Mouse (Mus musculus): Measurements from ENCODE around the gene Rdh1.

Gene Rdh1

DNA sequence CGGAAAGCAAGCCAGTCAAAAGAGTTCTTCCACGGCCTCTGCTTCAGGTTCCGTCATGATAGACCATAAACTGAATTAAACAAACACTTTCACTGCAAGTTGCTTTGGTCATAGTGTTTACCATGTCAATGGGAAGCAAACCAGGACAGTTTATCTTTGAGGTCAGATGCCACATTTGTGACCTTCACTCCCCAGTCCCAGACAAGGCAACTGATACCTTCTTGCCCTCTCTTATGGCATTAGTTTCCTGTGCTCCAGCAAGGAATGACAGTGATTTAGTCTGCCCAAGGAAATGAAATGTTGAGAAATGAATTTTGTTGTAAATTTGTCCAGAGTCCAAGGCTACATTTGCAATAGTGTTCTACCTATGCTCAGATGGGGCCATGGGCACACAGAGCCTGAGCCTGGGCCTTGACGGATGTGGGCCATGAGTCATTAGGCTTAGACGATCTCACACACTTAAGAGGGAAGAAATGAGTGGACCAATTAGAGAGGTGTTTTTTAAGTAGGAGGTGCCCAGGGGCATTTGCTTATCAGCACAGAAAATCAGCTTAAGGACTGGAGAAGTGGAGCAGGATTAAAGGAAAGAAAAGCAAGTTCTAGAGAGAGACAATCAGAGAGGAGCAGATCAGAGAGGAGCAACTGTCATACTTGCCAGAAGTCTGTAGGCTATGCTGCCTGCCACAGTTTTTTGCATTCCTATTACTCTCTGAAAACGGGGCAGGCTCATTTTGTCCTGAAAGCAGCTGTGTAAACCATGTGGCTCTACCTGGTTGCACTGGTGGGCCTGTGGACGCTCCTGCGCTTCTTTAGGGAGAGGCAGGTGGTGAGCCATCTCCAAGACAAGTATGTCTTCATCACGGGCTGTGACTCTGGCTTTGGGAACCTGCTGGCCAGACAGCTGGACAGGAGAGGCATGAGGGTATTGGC, at the start of gene Rdh1, which contains the start of gene Rdh16f1:
Gene Rdh1 (plus strand): TSS at position 541 of the 930 bp plus-strand sequence.
Gene Rdh16f1 (plus strand): TSS at position 607 of the 930 bp plus-strand sequence.
- DNase-seq = peak; percentile 1

DNA sequence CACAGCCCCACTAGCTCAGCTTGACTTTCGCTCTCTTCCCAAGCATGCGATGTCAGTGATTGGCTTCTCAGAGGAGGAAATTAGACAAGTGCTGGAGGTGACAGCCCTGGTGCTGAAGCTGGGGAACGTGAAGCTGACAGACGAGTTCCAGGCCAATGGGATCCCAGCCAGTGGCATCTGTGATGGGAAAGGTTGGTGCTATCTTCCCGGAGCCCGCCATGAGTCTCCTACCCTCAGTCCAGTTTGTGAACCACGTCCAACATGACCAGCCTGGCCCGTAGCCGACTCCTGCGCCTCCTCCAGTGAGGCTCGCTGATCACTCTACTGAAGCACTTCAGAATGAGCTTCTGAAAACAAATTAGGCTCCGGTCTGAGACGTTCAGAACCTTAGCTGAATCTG, 49.2 kb upstream of the Rdh1 start:
- no peak for DNase-seq

DNA sequence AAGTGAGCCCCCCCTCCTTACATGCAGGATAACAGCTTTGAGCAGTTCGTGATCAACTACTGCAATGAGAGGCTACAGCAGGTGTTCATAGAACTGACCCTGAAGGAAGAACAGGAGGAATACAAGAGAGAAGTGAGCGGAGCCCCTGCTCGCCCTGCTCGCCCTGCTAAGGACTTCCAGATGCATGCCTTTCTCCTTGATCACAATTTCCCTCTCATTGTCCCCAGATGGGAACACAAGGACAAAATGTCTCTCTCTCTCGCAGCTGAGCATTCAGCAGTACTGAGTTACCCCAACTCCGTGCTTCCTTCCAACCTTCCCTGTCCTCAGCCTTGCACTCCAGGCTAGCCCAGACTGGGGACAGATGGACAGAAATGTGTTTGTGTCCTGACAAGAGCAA, 46.8 kb upstream of the Rdh1 start:
- DNase-seq = no peak

DNA sequence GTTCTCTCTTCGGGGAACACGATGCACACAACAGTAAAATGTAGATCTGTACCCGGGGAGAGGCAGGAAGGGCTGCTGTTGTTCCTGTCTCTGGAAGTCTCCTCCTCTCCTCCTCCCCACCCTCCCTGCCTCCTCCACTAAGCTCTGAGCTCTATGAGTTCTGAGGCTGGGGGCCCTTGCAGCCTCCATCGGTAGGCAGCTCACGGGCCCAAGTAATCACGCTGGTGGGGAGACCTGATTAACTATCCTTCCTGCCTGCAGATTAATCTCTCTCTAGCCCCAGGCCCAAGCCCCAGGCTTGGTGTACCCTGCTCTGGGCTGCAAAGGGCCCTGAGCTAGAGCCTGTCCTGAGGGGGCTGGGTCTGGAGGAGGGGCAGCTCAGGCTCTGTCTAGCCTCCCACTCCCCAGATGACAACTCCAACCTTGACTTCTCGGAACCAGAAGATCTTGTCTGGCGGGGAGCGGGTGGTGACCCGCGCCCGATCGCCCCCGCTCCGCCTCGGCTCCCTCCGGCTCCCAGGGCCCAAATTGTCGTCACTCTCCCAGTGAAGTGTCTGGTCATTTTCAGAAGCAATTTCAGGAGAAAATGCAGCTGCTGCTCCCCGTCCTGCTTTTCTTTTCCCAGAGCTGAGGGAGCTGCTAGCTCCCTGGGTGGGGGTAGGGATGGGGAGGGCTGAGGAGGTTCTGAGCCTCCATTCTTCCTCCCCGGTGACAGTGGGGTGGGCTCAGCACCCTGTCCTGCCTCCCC, 37.7 kb upstream of the Rdh1 start:
- no peak for DNase-seq

DNA sequence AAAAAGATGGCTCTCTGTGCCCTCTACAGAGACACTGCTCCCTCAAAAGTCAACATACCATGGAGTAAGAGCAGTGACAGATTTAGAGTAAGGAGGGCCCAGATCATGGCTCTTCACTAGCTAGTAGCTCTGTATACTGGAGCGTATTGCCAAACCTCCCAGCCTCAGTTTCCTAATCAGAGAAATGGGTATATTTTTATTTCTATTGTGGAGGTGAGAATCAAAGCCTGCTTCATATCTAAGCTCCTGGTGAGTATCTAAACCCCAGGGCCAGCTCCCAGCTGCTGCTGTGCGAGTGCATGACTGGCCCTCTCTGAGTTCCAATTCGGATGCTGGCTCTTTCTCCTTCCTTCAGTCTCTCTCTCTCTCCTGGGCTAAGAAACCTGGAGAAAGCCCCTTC, 35.3 kb upstream of the Rdh1 start, which contains the start of gene Tac2:
Gene Tac2 (plus strand): TSS at position 301 of the 400 bp plus-strand sequence.
- no peak for DNase-seq

DNA sequence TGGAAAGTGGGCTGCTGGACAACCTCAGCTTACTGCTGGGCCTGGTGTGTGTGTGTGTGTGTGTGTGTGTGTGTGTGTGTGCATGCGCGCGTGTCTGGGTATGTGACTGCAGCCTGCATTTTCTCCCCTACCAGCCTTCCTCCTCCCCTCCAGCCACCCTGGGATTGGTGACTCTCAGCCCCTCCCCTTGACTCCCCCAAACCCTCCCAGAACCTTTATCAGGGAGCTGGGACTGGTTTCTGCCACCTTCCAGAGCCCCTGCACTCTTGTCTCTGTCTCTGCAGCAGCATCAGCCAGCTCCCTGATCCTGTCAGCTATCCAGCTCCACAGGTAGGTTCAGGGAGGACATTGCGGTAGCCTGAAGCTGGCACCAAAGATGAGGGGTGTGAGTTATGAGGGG, 34.4 kb upstream of the Rdh1 start:
- peak; percentile 42 for DNase-seq

DNA sequence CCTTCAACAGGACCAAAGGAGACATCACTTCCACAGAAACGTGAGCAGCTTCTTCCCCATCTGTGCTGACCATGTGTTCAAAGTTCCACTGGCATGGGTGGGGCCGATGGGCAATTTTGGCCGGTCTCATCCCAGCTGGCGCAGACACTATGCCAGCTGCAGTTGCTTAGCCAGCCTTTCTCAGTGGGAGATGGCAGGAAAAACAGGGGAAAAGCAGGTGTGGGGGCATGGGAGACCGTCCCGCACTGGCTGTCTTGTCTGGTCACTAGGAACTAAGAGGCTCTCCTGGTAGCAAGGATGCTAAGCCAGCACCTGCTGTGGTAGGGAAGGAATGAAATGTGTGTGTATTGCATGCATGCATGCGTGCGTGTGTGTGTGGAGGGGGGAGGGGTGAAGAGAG, 31.1 kb upstream of the Rdh1 start:
- no peak for DNase-seq

DNA sequence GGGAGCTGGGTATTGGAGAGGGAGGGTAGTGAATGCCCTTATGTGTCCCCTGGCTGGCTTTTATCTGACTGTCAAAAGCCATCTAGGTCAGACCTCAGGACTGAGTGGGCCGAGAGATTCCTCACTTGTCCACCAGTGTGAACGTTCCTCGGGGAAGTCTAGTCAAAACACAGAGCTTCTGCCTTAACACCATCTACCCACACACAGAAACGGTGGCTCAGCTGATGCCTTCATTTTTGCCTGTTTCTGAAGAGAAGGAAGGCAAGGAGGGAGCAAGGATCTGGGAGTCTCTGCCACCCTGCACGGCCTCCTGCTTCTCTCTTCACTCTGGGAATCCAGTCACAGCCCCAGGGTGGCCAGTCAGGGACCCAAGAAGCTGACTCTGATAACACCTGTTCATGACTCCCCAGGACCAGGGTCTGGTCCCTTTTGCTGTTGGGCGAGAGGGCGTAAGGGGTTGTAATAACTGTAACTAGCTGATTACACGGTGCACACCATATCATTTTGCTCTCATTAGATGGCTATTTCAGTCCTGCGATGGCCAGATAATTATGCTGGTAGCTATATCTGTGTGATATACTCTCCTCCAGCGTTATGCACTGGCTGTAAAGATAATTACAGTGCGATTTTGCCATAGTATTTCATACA, 29.1 kb upstream of the Rdh1 start:
- DNase-seq = peak; percentile 78

DNA sequence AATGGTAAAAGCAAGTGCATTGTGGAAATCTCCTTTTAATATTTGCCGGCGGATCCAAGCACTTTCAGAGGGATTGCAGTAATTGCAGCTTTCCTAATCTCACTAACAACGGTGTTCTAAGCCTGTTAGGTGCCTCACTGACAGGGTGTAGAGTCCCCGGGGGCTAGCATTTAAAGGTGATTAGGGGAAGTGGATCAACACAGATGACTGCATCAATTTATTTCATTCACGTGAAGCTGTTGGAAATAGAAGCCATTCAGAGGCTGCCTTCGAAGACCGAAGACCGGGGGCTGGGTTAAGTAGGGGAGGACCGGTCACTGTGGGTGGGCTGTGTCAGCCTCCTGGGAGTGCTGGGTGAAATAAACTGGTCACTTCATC, 28.6 kb upstream of the Rdh1 start:
- no peak for DNase-seq

DNA sequence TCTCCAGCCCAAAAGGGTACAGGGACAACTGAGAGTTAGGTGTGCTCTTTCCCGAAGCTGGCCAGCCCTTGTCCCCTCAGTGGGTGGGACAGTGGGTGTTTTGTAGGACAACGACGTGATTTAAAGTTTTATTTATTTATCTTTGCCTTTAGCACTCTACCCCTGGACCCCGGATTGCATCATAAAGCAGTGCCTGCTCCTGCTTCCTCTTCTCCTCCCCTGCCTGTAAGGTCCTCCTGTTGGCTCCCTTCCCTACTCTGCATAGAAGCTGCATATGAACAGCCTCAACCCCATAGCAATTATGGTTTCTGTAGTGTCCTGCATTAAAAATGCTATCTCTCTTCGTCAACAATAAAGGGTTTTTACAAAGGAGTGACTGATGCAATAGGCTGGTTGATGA, 28.1 kb upstream of the Rdh1 start:
- DNase-seq = no peak

DNA sequence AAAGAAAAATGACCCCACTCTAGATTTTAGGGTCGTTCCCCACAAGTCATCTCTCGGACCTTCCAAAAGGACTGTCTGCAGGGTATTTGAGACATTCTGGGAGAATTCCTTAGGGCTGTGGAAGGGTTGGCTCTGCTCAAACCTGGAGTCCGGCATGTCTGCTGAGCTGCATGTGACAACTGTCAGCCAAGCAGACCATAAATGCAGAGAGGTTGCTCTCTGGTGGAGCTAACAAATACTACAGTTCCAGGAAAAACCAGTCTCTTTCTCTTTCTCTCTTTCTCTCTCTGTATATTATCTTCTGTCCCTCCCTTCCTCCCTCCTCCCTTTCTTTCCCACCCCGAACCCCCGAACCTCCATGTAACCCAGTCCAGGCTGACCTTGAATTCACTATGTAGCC, 25.1 kb upstream of the Rdh1 start:
- DNase-seq = no peak

DNA sequence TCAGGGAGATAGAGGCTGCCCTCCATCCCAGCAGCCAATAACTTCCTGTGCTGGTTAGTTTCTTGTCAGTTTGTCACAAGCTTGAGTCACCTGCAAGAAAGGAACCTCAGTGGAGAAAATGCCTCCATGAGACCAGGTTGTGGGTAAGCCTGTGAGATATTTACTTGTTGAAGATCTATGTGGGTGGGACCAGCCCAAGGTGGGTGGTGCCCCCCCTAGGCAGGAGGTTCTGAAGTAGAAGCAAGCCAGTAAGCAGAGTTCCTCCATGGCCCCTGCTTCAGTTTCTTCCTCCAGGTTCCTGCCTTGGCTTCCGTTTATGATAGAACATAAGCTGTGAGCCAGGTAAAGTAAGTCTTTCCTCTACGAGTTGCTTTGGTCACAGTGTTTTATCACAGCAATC, 23.3 kb upstream of the Rdh1 start:
- DNase-seq = no peak

DNA sequence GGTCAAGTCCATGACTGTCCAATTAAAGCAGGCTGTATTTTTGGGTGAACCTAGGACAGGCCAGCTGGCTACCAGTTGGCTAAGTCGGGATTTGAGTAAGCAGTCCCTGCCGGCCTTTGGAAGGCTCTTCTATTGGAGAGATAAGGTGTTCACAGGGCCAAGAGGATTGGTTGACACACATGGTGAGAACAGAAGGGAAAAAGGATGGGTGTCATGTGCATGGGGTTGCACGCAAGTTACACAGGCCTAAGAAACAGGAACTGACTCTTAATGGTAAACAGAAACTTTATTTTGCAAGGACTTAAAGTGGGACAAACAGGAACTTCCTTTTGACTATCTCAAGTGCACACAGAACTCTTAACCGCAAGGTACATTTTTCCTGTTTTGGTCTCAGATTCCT, 22.6 kb upstream of the Rdh1 start:
- DNase-seq = no peak

DNA sequence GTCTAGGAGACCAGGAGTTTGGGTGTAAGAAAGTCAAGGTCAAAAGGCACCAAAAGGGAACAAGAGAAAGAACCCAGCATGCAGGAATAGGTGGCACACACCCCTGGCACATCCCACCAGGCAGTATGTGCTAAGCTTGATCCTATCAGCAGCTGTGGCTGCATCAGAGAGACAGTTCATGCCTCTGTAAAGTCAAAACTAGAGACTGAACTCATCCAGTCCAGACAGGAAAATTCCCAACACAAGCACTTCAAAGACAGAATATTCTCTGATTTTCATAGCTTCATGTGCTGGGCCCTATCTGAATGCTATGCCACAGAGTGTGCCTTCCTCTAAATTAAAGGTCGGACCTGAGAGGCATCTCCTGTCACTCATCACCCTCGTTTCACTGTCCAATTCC, 22.0 kb upstream of the Rdh1 start:
- DNase-seq = no peak

DNA sequence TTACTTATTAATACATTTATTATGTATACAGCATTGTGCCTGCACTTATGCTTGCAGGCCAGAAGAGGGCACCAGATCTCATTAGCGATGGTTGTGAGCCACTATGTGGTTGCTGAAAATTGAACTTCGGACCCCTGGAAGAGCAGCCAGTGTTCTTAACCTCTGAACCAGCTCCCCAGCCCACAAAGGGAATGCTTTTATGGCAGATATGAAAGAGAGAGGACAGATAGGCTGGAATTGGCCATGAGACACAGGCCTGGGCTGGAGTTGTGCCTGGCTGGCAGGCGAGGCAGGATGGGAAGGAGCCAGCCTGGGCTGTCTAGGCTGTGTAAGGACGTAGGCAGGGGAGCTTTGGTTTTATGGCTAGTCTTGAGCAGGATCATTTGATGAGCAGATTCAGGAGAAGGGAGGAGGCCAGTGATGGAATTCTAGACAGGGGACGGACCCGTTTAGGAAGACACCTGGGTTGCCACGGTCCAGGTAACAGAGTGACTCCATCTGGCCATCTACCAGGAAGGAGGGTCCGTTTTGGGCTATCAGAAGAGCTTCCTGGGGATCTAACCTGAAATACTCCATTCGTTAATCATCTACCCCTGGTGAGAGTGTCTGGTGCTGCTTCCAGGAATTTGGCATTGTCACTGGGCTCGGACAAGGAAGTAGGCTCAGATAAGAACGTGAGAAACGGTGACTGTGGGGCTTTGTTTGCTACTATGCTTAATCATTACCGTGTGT, 21.2 kb upstream of the Rdh1 start:
- peak; percentile 67 for DNase-seq

DNA sequence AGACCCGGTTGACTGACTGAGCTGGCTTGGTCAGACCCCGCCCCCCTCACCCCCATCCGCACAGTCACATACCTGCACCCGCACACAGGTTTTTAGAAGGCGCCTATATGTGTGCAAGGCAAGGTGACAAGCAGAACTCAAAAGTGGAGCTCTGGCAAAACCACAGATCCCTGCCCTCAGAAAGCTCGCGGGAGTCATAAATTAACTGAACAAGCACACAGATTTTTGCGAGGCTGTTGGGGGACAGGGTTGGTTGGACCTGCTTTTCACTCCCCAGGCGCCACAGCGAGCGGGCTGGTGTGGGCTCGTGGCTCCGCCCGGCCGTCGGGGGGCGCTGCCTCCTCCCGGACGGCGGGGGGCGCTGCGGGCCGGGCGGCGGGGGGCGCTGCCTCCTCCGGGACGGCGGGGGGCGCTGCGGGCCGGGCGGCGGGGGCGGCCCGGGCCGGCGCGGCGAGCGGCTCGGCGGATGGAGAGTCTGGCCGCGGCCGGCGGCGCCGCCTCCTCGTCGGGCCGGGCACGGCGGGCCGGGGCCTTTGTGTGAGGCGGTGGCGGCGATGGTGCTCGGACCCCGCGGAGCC, 20.3 kb upstream of the Rdh1 start, which contains the start of gene Zbtb39:
Gene Zbtb39 (plus strand): TSS at position 456 of the 578 bp plus-strand sequence.
- DNase-seq = peak; percentile 83

DNA sequence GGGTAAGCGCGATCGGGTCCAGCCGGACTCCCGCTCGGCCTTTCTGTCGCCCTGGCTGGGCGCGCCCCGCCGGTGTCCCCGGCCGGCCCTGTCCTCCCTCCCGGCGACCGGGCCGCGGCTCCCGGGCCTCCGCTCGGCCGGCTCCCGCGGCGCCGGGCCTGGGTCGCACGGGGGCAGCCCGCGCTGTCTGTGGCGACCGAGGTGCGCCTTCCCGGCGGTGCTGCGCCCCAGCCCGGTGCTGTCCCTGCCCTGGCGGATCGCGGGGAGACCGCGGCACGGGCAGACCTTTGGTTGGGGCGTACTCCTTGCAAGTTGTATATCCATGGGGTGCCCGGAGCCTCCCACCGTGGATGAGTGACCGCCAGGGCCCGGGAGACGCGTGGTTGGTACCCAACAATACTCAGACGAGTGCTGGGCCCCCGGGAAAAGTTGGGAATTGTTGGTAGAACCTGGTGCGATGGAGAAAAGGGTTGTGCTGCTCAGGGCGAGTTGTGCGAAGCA, 19.8 kb upstream of the Rdh1 start:
- DNase-seq = peak; percentile 35

DNA sequence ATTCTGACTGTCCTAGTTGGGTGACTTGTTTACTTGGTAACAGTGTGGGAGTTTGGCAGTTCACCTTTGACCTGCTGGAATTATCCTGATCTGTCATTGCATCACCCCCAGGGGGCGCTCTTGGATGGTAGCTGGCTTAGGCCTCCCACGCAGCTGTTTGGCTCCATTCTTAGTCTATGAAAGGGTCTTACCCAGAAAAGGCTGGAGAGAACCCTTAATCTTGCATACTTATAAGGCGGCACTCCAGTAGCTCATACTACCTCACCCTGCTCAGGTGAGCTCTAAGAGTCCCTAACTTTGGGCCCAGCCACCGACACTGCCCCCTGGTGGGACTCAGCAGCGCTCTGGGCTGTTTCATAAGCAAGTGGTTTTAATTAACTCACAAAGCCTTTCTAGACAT, 14.9 kb upstream of the Rdh1 start:
- DNase-seq = peak; percentile 58

DNA sequence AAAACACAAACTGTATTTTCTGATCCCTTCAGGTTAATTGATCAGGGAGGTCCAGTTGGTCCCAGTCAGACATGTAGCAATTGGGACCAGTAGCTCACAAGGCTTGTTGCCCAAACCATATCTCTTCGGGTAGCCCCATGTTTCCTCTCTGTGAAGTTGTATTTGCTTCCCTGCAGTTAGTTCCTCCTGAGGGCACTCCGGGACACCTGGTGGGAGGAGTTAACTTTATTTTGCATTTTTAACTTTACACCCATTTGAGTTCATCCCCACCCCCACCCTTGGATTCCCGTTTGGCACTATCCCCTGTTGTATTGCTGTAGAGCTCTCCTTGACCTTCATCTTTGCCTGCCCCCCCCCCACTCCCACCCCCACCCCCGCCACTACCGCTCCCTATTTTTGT, 13.6 kb upstream of the Rdh1 start:
- DNase-seq = no peak

DNA sequence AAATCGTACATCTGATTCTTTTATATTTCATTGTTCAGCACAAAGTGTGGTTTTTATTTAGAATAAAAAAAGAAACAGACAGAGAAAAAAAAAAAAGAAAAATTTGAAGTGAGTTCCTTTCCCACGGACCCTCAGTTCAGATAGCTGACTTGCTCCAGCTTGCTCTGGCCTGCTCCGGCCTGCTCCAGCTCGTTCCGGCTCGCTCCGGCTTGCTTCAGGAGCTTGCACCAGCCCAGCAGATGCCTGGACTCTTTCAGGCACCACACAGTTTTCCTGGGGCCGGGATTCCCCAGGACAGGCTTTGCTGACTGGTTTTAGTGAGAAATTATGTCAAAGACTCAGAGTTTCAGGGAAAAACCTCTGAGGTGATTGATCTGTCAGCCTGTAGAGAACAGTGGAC, 12.3 kb upstream of the Rdh1 start:
- no peak for DNase-seq

DNA sequence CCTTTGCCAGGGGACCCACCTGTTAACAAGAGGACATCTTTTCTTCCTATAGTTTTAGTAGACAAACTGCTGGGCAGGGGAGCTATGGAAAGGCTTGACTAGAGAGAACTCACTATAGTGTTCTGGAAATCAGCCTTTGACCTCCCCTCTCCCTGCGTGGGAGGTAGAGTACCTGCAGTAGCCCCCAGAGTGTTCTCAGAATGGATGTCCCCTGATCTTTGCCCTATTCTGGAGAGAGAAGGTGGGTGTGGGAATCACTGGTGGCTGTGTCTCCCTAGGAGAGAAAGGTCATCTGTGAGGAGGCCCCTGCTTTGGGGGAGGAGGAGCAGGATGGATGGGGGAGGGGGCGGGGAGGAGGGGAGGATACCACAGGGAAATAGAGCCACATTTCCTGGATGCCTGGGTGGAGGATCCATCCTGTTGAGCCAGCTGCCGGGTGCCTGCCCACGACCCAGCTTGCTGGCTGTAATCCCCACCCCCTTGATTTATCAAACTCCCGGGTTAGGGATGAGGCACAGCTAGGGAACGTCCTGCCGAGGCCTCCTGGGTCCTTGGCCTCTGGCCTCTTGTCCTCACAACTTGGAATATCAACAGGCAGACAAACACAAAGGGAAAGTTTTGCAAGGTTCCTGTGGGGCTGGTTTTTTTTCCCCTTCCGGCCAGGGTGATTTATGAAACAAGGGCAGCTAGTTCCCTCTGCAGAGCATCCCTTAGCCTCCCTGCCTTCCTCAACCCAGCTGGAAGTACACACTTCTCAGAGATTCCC, 10.5 kb upstream of the Rdh1 start:
- DNase-seq = peak; percentile 50
